Mouse (Mus musculus) megakaryocyte, embryonic 14.5 days (primary cell): ENCODE measurements around the gene Rap1gds1.

Experiments
- FLI1 ChIP-seq: IDR thresholded peaks from 2 replicates; pipeline ENCODE4 v1.6.1; 2012; ENCODE audit warnings: low read length, inconsistent platforms, mixed read lengths
- GATA1 ChIP-seq: IDR thresholded peaks from 3 replicates; pipeline ENCODE4 v1.6.1; 2012; ENCODE audit warnings: mixed read lengths, low read length, inconsistent platforms, borderline replicate concordance

- TF ChIP-seq GATA1 (no peak), FLI1 (no peak)
Measured at GRCm38 (mm10) chr3:139074484-139075211, at the start of gene Rap1gds1.
